Mouse (Mus musculus) mesoderm, embryonic 11.5 days (tissue): Measurements from ENCODE around the gene Dyrk1a.
A peak's percentile ranks its signal among the peaks of the same experiment; 100 is the strongest.

Experiments used
- DNase-seq: peaks from one replicate; pipeline ENCODE4 v3.0.0-alpha.2; 2012; ENCODE audit warnings: low read depth, low spot score

Dyrk1a gene

DNA sequence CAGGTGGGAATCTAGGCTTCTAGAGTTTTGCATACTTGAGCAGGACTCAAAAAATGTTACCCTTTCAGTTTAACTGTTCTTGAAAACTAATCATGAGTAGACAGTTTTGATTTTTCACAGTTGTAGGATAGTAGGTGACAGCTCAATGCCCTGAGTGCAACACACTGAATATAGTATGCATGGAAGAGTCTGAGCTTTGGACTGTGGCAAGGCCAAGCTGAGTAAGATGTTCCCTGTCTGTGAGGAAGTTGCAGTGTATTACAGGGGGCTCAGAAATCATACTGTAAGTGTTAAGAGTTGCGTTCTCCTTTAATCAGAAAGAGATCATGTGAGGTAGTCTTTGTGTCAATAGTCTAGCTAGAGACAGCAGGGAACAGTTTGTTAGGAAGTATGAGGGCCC is 20.4 kb downstream of the Dyrk1a start:
- no peak for DNase-seq

DNA sequence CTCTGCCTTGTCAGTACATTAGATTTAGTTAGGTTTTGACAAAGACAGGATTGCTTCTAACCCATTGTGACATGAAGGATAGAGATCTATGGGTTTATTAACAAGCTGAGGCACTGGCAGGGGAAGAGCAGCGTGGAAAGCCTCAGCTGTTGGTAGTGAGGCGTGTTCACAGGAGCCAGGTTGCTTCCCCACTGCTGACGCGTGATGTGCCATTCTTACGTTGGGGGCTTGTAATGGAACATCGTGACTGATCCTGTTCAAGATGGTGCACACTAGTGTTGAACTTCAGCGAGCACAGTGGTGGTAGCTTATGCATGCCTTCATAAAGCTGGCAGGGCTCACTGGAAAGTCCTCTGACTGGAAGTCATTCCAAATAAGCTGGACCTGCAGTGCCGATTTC is 21.2 kb downstream of the Dyrk1a start:
- DNase-seq: no peak

DNA sequence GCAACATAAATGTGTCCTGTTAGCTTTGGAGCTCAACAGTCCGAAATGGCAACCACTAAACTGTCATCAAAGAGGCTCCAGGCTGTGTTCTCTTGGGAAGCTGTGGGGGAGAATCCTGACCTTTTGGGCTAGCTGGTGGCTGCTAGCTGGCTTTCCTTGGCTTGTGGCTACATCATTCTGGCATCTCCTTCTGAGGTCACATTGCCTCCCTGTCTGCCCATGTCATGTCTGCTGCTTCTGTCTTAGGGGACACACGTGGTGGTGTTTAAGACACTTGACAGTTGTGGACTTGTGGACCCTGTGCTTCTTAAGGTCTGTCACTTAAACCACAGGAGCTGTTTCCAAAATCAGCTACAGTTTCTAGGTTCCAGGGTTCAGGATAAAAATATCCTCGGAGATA is 21.7 kb downstream of the Dyrk1a start:
- DNase-seq: no peak

DNA sequence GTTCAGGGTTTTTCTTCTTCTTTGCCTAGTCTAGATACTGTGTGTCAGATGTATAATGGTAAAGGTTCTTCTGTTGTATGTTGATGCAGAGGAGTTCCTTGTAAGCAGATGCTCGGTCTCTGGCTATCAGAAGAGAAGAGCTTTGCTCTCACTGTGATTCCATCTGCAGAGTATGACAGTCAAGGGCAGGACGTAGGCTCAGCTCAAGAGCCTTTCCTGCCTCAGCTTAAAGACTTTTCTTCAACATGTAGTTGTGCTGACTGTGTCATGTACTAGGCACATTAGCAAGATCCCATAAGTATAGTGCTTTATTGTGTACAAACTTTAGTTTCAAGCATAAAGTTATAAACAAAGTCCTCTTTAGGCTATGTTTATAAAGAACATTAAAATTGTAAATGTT is 26.8 kb downstream of the Dyrk1a start:
- no peak for DNase-seq

DNA sequence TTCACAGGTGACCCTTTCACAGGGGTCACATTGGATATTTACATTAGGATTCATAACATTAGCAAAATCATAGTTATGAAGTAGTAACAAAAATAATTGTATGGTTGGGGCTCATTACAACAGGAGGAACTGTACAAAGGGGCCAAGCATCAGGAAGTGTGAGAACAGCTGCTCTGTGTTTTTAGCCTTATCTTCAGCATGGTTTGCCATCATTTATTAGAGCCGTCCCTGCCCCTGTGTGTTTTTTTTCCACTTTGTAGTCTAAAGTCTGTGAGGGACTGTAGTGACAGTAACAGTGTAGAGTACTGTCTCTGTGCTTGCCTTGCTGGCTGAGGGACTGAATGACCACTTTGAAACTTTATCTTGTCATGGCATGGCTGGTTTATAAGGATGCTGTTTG is 27.8 kb downstream of the Dyrk1a start:
- no peak for DNase-seq

DNA sequence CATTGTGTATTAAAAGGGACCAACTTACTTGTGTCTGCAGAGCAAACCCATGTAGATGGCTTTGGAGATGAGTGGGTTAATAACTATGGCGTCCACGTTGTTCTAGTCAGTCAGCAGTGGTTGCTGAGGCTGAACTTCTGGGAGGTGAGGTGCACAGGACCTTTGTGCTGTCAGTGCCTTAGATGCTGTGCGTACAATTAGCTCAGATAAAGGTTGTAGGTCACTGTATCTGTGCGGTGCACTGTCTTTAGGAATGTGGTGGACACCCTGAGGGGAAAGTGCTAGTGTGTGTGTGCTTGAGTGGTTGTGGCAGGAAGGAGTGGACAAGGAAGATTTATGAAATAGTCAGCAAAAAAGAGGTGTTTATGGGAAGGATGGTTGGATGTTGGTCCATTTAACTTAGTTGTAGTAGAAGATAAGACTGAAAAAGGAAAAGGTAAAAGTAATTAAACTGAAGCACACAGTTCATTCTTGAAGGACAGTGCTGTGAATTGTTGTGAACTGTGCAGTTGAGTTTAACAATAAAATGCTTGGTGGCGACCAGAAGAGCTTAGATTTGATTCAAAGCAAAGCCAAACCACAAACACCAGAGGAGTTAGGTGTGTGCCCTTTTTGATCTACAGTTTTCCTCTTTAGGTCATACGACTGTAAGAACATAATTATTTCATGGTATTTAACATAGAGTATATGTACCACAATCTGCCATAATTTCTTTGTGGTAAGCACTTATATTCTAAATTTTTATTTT is 30.3 kb downstream of the Dyrk1a start:
- peak; percentile 38 for DNase-seq

DNA sequence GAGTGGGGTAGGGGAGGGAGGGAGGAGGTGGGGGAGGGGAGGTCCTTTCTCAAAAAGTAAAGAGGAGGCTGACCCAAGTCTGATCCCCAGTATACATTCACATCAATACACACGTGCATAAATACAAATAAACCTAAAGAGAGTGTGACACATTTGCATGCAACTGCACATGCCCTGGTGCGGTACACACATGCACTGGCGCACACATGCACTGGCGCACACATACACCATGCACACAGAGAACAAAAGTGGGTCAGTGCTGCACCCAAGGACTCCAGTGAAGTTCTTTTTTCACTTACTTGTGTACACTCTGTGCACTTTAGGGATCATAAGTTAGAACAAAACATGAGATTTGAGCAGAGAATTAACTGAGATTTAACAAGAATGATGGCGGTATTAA is 31.3 kb downstream of the Dyrk1a start:
- DNase-seq: no peak

DNA sequence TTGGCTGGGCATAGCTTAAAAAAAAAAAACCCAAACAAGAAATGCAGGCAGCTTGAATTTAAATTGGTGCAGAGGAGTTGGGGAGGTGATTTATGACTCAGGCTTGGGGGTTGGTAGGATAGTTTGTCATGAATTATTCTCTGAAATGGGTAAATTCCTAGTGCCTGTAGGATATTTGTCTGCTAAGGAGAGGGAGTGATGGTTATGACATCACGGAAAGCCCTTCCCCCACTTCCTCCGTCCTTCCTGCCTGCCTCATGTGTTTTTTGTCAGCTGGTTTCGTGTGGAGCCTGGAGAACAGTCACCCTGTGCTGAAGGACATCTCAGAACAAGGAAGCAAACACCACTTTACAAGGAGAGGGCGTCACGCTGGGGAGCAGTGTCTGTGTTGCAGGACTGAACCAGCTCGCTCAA is 31.7 kb downstream of the Dyrk1a start:
- peak; percentile 74 for DNase-seq

DNA sequence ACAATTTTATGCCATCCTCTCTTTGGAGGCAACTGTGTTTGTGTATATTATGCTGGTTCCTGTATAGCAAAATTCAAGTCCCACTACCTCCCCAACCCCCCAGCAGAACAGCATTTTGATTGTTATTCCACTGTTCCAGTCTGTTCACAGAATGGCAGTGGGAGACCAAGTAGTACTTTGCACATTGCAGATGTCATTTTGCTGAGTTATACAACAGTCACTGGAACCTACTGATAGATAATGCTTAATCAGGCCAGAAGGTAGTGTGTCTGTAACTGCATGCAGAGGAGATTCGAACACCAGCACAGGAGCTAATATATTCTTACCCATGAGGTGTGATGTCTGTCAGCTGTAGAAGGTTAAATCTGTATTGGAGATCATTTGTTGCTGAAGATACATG is 32.4 kb downstream of the Dyrk1a start:
- DNase-seq: no peak

DNA sequence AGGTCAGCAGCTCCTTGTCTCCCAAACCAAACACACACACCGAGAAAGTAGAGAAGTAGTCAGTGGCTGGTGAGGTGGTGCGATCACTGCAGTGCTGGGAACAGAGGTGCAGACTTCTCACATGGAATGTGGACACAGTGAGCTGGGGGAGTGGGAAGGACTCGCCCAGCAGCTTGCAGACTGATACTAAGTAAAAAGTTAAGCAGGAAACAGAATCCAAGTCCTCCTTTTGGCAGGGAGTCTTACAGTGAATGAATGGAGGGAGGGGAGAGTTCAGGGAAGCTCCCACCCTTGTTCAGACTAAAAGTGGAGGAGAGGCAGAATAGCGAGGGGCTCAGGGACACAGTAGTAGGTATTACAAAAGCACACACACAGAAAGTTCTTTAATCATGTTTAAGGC is 32.9 kb downstream of the Dyrk1a start:
- DNase-seq: no peak

DNA sequence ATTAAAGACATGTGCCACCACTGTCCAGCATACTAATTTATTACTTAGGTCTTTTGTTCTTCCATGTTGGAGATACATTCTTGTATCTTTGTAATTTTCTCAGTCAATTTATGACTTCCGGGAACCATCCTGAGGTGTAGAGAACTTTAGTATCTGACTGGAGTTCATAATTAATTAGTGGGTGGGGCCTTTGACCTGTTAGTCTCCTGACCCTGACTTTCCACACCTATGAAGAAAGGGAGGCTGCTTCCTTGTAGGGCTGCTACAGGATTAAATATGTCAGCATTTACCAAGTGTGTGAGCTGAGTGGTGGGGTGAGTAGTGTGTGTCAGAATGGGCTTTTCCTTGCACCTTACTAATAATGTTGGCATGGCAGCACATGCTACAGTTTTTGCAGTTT is 36.4 kb downstream of the Dyrk1a start:
- no peak for DNase-seq

DNA sequence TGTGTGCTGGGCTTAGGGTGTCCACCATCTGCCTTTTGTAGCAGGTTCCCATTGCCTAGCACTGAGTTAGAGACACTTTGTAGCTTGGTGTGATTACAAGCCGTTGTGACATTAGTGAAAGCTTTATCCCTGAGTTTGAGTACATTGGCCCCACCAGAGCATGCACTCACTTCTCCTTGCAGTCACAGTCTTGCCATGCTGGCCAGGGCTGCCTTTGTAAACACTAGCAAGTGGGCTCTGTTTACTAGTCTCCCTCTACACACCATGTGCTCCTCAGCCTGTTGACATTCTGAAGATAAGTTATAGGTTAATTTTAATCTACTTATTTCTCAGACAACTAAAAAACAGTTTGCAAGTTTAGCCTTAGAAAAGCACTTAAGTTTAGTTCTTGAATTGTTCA is 37.7 kb downstream of the Dyrk1a start:
- no peak for DNase-seq

DNA sequence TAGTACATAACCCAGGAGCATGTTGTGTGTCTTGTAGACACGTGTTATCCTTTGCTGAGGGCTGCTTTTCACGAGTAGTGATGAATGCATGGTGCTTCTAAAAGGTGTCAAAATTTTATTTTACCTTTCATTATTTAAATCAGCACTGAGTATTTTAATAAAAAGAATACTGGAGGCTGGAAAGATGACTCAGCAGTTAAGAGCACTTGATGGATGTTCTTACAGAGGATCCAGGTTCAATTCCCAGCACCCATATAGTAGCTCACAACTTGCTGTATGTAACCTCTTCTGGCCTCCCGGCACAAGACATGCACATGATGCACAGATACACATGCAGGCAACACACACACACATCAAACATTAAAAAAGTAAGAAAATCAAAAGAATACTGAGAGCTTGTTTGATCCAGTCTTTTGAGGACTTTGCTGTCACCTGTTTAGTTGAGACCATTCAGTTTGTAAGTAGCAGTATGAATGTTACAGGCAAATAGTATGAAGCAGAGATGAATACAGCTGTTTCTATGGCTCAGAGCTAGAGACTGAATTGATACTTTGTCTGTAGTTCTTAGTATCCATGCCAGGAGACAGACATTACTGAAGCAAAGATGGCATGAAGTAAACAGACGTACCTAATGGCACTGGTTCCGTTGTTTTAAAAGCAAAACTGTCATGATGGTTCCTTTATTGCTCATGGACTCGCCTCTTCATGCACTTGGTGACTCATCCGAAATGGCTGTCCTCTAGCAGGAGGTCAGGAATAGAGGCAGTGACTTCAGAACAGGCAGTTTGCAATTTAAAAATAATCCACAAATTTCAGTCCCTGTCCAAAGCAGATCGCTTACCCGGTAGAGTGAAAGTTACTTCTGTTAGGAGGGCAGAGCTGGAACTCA is 39.1 kb downstream of the Dyrk1a start:
- no peak for DNase-seq

DNA sequence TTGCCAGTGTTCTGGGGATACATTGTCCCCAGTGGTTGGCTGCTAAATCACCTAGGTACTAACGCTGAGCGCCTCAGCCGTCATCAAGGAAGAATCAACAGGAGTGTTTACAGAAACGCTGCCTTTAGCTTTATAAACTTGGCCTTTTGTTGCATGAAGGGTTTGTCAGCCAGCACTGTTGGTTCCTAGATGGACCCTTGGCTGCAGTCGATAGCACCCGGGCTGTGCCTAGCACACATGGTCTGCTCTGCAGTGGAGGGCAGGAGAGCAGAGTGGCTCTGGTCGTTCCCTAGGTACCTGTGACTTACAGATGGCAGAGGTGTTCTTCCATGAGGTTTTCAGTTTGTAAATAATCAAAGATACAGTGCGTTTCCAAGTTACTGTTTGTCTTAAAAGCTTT is 42.8 kb downstream of the Dyrk1a start:
- DNase-seq: no peak

DNA sequence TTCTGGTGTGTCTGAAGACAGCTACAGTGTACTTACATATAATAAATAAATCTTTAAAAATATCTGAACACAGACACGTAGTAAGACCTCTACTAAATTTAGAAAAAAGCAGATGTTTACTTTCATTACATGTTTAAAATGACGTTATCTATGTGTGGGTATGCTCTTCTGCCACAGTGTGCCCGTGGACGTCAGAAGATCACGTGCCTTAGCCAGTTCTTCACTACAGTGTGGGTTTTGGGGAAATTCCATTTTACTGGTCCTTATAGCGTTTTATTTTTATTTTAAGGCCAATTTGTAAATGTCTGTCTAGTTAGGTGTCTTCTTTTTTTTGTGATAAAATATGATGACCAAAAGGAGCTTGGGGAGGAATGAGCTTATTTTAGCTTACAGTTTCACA is 47.4 kb downstream of the Dyrk1a start:
- DNase-seq: no peak

DNA sequence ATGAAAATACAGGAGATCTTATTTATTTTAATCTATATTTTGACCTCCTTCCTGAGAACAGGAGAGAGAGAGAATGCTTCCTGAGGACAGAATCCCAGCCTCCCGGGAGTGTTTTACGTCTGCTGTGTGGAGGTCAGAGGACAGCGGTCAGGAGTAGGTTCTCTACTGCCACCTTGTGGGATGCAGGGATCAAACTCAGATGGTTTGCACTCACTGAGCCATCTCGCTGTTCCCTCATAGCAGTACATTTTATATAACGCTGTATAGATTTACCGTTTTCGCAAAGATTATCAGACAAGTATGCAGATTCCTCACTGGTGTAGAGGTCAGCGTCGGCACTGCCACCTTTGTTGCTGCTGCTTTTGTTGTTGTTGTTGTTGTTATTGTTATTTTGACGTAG is 48.7 kb downstream of the Dyrk1a start:
- DNase-seq: peak; percentile 71

DNA sequence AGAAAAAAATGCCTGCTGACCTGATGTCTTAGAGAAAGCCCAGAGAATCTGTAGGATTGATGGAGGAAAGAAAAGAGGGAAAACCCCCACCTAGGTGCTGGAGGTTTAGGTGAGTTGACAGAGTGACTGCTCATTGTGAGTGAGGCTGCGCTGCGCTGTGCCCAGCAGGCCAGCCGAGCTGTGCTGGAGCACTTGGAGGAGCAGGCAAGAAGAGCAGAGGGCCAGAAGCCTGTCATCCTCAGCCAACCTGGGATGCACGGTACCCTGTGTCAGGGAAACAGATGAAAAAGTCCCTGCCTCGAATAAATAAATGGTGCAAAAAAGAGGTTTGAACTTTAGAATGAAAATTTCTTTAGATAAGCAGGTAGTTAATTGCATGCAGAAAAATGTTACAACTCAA is 49.5 kb downstream of the Dyrk1a start:
- DNase-seq: no peak

DNA sequence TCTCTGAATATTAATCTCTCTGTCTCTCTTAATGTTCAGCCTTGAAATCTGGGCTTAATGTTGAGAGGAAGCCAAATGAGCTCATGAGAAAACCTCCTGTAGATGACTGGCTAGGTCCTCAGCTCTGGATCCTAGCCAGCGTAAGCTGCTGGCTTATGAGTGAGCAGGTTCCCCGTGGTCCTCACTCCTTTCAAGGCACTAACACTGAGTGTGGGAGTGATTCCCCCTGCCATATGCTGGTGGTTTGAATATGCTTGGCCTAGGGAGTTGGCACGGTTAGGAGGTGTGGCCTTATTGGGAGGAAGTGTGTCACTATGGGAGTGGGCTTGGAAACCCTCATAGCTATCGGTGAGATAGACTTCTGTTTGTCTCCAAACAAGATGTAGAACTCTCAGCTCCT is 55.1 kb downstream of the Dyrk1a start:
- no peak for DNase-seq

DNA sequence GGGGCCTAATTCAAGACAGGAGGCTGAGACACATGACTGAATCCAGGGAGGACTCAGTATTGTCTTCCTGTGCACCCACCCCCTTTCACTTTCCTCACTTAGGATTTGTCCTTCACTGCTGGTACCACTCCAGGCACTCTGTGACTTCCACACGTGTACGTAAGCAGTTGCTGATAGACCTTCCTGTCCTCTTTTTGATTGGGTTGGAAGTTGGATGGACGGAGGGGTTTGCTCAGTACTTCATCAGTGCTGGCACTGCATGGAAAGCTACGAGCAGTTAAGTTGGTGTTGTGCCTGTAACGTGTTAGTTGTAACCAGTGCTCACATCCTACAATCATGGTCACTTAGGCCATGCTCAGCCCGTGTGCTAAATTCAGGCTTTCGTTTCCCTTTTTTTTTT is 55.8 kb downstream of the Dyrk1a start:
- DNase-seq: no peak

DNA sequence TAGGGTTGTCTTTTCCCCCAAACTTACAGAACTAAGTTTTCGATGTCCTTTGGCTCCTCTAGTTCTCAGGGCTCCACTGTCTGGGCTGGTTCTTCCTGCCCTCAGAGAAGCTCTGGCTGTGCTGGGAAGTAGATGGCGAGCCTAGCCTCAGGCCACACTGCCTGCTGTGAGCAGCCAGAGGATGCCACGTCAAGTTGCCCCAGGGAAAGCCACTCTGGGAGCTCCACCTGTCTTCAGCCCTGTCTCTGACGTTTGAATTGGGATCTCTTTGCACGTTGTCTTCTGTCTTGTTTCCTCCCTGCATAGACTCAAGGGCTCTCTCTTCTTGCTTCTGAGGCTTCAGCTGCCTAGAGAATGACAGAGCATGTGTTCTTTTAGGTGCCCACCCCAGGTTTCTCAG is 57.9 kb downstream of the Dyrk1a start:
- DNase-seq: no peak

DNA sequence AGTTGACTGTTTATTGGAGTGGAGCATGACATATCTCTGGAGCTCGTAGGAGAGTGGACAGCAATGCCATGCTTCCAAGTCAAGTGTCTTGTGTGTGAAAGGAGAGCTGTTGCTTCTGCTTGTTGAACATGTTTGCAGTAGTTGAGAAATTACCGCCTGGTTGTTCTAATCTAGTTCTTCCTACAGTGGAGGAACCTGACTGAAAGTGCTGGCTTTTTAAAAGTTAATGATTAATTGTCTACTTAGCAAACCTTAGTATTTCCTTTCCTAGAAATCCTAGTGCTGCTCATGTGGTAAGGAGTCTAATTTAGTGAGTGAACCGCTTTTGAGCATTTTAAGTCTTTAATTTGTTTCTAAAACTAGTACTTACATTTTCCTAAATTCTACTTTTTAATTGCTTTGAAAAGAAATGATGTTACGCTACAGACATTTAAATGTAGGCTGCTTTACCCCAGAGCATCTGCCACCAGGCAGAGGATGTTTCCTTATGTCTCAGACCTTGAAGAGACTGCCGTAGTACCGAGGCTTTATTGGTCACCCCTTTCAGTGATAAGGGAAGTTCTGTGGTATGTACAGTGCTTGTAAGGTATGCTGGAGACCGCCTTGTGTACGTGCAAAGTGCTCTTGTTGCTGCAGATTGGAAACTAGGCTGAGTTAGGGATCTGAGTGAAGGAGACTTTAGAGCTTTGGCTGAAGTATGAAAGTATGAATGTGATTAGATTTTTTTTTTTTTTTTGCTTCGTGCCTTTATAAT is 59.3 kb downstream of the Dyrk1a start:
- DNase-seq: no peak

DNA sequence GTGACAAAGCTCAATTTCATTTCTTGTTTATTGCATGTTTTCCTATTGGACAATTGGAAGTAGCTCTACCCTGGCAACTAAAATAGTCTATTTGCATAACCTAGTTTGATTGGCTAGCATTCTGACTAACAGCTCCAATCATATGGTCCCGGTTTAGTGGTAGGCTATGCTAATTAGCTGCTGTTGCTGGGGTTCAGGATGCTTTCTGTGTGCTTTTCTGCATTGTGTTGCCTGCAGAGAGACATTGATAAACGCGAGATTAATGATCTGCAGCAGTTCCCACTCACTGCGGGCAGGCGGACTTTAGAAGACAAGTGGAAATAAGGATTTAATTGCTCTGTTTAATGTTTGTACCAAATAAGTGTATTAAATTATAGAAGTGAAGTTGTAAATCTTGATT is 62.2 kb downstream of the Dyrk1a start:
- DNase-seq: peak; percentile 81
